Mouse (Mus musculus): ENCODE measurements at regions not wholly inside any gene's neighbourhood (a gene's known extent, or its start where the extent isn't known, plus 50 kb on each side); places are given as distances from the start of the nearest gene placed in this dataset.

- no peak for DNase-seq (ENCODE audit: low spot score)
Measured at GRCm38 (mm10) chr17:83093862-83094261, 121.2 kb upstream of the Pkdcc start.

- DNase-seq (ENCODE audit: low spot score), result no peak
Measured at GRCm38 (mm10) chr17:83096451-83096850, 118.6 kb upstream of the Pkdcc start.

GRCm38 (mm10) chr17:83097998-83098397 lies 117.1 kb upstream of the Pkdcc start:
- no peak for DNase-seq (ENCODE audit: low spot score)

- no peak for DNase-seq (ENCODE audit: low spot score)
Measured at GRCm38 (mm10) chr17:83098679-83099413, 116.2 kb upstream of the Pkdcc start.

GRCm38 (mm10) chr17:83101035-83101434 lies 114.1 kb upstream of the Pkdcc start:
- DNase-seq (ENCODE audit: low spot score), result no peak

GRCm38 (mm10) chr17:83101756-83102155 lies 113.3 kb upstream of the Pkdcc start:
- DNase-seq (ENCODE audit: low spot score), result no peak

GRCm38 (mm10) chr17:83102675-83103412 lies 112.2 kb upstream of the Pkdcc start:
- DNase-seq (ENCODE audit: low spot score), result no peak

GRCm38 (mm10) chr17:83108151-83108550 lies 106.9 kb upstream of the Pkdcc start:
- no peak for DNase-seq (ENCODE audit: low spot score)

GRCm38 (mm10) chr17:83109792-83110440 lies 105.2 kb upstream of the Pkdcc start:
- DNase-seq (ENCODE audit: low spot score), result peak; percentile 40

- no peak for DNase-seq (ENCODE audit: low spot score)
Measured at GRCm38 (mm10) chr17:83110556-83110955, 104.5 kb upstream of the Pkdcc start.

- no peak for DNase-seq (ENCODE audit: low spot score)
Measured at GRCm38 (mm10) chr17:83115146-83115545, 99.9 kb upstream of the Pkdcc start.

- no peak for DNase-seq (ENCODE audit: low spot score)
Measured at GRCm38 (mm10) chr17:83115832-83116480, 99.1 kb upstream of the Pkdcc start.

GRCm38 (mm10) chr17:83120665-83121232 lies 94.3 kb upstream of the Pkdcc start:
- no peak for DNase-seq (ENCODE audit: low spot score)

GRCm38 (mm10) chr17:83122525-83123280 lies 92.4 kb upstream of the Pkdcc start:
- peak; percentile 48 for DNase-seq (ENCODE audit: low spot score)

GRCm38 (mm10) chr17:83125057-83125456 lies 90.0 kb upstream of the Pkdcc start:
- no peak for DNase-seq (ENCODE audit: low spot score)

- DNase-seq (ENCODE audit: low spot score), result no peak
Measured at GRCm38 (mm10) chr17:83127842-83128241, 87.2 kb upstream of the Pkdcc start.

GRCm38 (mm10) chr17:83128843-83129544 lies 86.1 kb upstream of the Pkdcc start:
- no peak for DNase-seq (ENCODE audit: low spot score)

GRCm38 (mm10) chr17:83129658-83130057 lies 85.4 kb upstream of the Pkdcc start:
- DNase-seq (ENCODE audit: low spot score), result no peak

GRCm38 (mm10) chr17:83133201-83133600 lies 81.9 kb upstream of the Pkdcc start:
- no peak for DNase-seq (ENCODE audit: low spot score)

- DNase-seq (ENCODE audit: low spot score), result no peak
Measured at GRCm38 (mm10) chr17:83135441-83136120, 79.5 kb upstream of the Pkdcc start.
